Mouse (Mus musculus): ENCODE results near the gene Crls1. TPM values are rescaled to one million over a fixed set of nuclear protein-coding genes. Genes with fewer than 3 reads are reported as not detected.

Crls1 gene
- 11.2 and 16.5 TPM in 2 replicates for polyA plus RNA-seq (2015; fragmentation: Nextera tagmentation; extraction: Ambion mirVana)

GRCm38 (mm10) chr2:132846407-132847358 is at the start of gene Crls1:
Crls1 (plus strand) TSS chr2:132846666.
- no peaks in the 10 kb centered on the region for H3K9me3 ChIP-seq (replicated peaks)
- peaks cover 25% of the 10 kb centered on the region for H3K36me3 ChIP-seq
- H3K27ac ChIP-seq, result peak within 1 kb of the TSS; percentile 90
- peak; percentile 93 for ATAC-seq (replicated peaks; ENCODE audit: low FRiP score)
- no peaks in the 10 kb centered on the region for H3K27me3 ChIP-seq
- H3K4me1 ChIP-seq, result peaks cover 12% of the 10 kb centered on the region
- under 1% methylated on average over 95 of the region's 96 CpGs for WGBS
- H3K4me3 ChIP-seq (replicated peaks), result peak within 1 kb of the TSS; percentile 75
- peak within 1 kb of the TSS; percentile 88 for H3K9ac ChIP-seq
- H3K4me2 ChIP-seq, result peak within 1 kb of the TSS; percentile 79

- Histone ChIP-seq H3K4me1 (no peaks in the 10 kb centered on the region), H3K9me3 (replicated peaks) (peaks cover 4% of the 10 kb centered on the region; the same call in 1 of the 2 replicates), H3K27me3 (no peaks in the 10 kb centered on the region), H3K27ac (no peak overlapping the region), H3K9ac (no peak overlapping the region), H3K36me3 (peaks cover 51% of the 10 kb centered on the region), H3K4me3 (replicated peaks) (no peak overlapping the region), H3K4me2 (no peak overlapping the region)
- no peak for ATAC-seq (replicated peaks; ENCODE audit: low FRiP score)
- WGBS, result 89% methylated on average over 2 of the region's 2 CpGs
These were observed 43.5 kb upstream of the Crls1 start for GRCm38 (mm10) chr2:132802976-132803375.

GRCm38 (mm10) chr2:132815608-132816314 is 30.7 kb upstream of the Crls1 start, which contains the start of the genes Trmt6 and Mcm8:
Trmt6 (minus strand) TSS chr2:132816055.
Mcm8 (plus strand) TSS chr2:132816141.
- no peaks in the 10 kb centered on the region for H3K27me3 ChIP-seq
- no peaks in the 10 kb centered on the region for H3K9me3 ChIP-seq (replicated peaks)
- peak within 1 kb of the TSS; percentile 91 for H3K4me3 ChIP-seq (replicated peaks)
- H3K27ac ChIP-seq, result peak within 1 kb of the TSS; percentile 80
- H3K9ac ChIP-seq, result peak within 1 kb of the TSS; percentile 72
- peaks cover 18% of the 10 kb centered on the region for H3K4me1 ChIP-seq
- peak; percentile 100 for ATAC-seq (replicated peaks; ENCODE audit: low FRiP score)
- H3K36me3 ChIP-seq, result peaks cover 34% of the 10 kb centered on the region
- under 1% methylated on average over 59 of the region's 59 CpGs for WGBS
- peak within 1 kb of the TSS; percentile 84 for H3K4me2 ChIP-seq

GRCm38 (mm10) chr2:132841071-132841470 is 5.4 kb upstream of the Crls1 start:
- no peaks in the 10 kb centered on the region for H3K4me1 ChIP-seq
- no peak overlapping the region for H3K4me3 ChIP-seq (replicated peaks)
- WGBS, result 88% methylated on average over 4 of the region's 4 CpGs
- no peak overlapping the region for H3K9ac ChIP-seq
- no peaks in the 10 kb centered on the region for H3K9me3 ChIP-seq (replicated peaks)
- H3K4me2 ChIP-seq, result no peak overlapping the region
- H3K36me3 ChIP-seq, result peaks cover 44% of the 10 kb centered on the region
- no peak for ATAC-seq (replicated peaks; ENCODE audit: low FRiP score)
- H3K27me3 ChIP-seq, result no peaks in the 10 kb centered on the region
- no peak overlapping the region for H3K27ac ChIP-seq

- peak overlapping the region; percentile 79 for H3K4me2 ChIP-seq
- peaks cover 12% of the 10 kb centered on the region for H3K4me1 ChIP-seq
- H3K9me3 ChIP-seq (replicated peaks), result no peaks in the 10 kb centered on the region
- H3K27me3 ChIP-seq, result no peaks in the 10 kb centered on the region
- WGBS, result 13% methylated on average over 7 of the region's 7 CpGs
- peaks cover 33% of the 10 kb centered on the region for H3K36me3 ChIP-seq
- H3K4me3 ChIP-seq (replicated peaks), result peak overlapping the region; percentile 75
- H3K27ac ChIP-seq, result no peak overlapping the region
- H3K9ac ChIP-seq, result peak overlapping the region; percentile 88
- peak; percentile 30; the same call in 1 of the 2 replicates for ATAC-seq (replicated peaks; ENCODE audit: low FRiP score)
These were observed 1.1 kb downstream of the Crls1 start for GRCm38 (mm10) chr2:132847581-132847980.

- whole genome bisulfite sequencing, result 91% methylated on average over 4 of the region's 4 CpGs
- no peak overlapping the region for H3K27ac ChIP-seq
- H3K9ac ChIP-seq, result no peak overlapping the region
- no peak overlapping the region for H3K4me3 ChIP-seq (replicated peaks)
- no peak for ATAC-seq (replicated peaks; ENCODE audit: low FRiP score)
- peaks cover 34% of the 10 kb centered on the region for H3K36me3 ChIP-seq
- no peaks in the 10 kb centered on the region for H3K9me3 ChIP-seq (replicated peaks)
- no peaks in the 10 kb centered on the region for H3K27me3 ChIP-seq
- peaks cover 12% of the 10 kb centered on the region for H3K4me1 ChIP-seq
- peak overlapping the region; percentile 79; the same call in 1 of the 2 replicates for H3K4me2 ChIP-seq
These were observed 1.9 kb downstream of the Crls1 start for GRCm38 (mm10) chr2:132848361-132848760.

- Histone ChIP-seq H3K27ac (no peak overlapping the region), H3K9ac (no peak overlapping the region), H3K27me3 (no peaks in the 10 kb centered on the region), H3K4me1 (peaks cover 12% of the 10 kb centered on the region), H3K36me3 (peaks cover 37% of the 10 kb centered on the region), H3K4me3 (replicated peaks) (no peak overlapping the region), H3K9me3 (replicated peaks) (no peaks in the 10 kb centered on the region), H3K4me2 (no peak overlapping the region)
- WGBS, result 87% methylated on average over 6 of the region's 6 CpGs
- no peak for ATAC-seq (replicated peaks; ENCODE audit: low FRiP score)
These were observed 2.7 kb downstream of the Crls1 start for GRCm38 (mm10) chr2:132849141-132849540.

- Histone ChIP-seq H3K4me1 (peaks cover 3% of the 10 kb centered on the region), H3K27ac (no peak overlapping the region), H3K36me3 (peaks cover 36% of the 10 kb centered on the region), H3K9me3 (replicated peaks) (no peaks in the 10 kb centered on the region), H3K4me2 (no peak overlapping the region), H3K27me3 (no peaks in the 10 kb centered on the region), H3K4me3 (replicated peaks) (no peak overlapping the region), H3K9ac (no peak overlapping the region)
- no peak for ATAC-seq (replicated peaks; ENCODE audit: low FRiP score)
- 90% methylated on average over 1 of the region's 1 CpGs for WGBS
These were observed 6.6 kb downstream of the Crls1 start for GRCm38 (mm10) chr2:132853051-132853450.

GRCm38 (mm10) chr2:132856333-132856732 is 9.9 kb downstream of the Crls1 start:
- H3K9me3 ChIP-seq (replicated peaks), result no peaks in the 10 kb centered on the region
- ATAC-seq (replicated peaks; ENCODE audit: low FRiP score), result no peak
- 84% methylated on average over 5 of the region's 5 CpGs for WGBS
- H3K4me2 ChIP-seq, result no peak overlapping the region
- H3K9ac ChIP-seq, result no peak overlapping the region
- no peak overlapping the region for H3K4me3 ChIP-seq (replicated peaks)
- peaks cover 26% of the 10 kb centered on the region for H3K36me3 ChIP-seq
- no peaks in the 10 kb centered on the region for H3K27me3 ChIP-seq
- no peak overlapping the region for H3K27ac ChIP-seq
- no peaks in the 10 kb centered on the region for H3K4me1 ChIP-seq

GRCm38 (mm10) chr2:132860435-132860834 is 14.0 kb downstream of the Crls1 start:
- ATAC-seq (replicated peaks; ENCODE audit: low FRiP score), result no peak
- H3K4me2 ChIP-seq, result no peak overlapping the region
- H3K9ac ChIP-seq, result no peak overlapping the region
- no peaks in the 10 kb centered on the region for H3K27me3 ChIP-seq
- H3K4me3 ChIP-seq (replicated peaks), result no peak overlapping the region
- H3K4me1 ChIP-seq, result no peaks in the 10 kb centered on the region
- peaks cover 18% of the 10 kb centered on the region for H3K36me3 ChIP-seq
- no peaks in the 10 kb centered on the region for H3K9me3 ChIP-seq (replicated peaks)
- no peak overlapping the region for H3K27ac ChIP-seq

GRCm38 (mm10) chr2:132861456-132861855 is 15.0 kb downstream of the Crls1 start:
- Histone ChIP-seq H3K9me3 (replicated peaks) (no peaks in the 10 kb centered on the region), H3K36me3 (peaks cover 25% of the 10 kb centered on the region), H3K4me3 (replicated peaks) (no peak overlapping the region), H3K4me2 (no peak overlapping the region), H3K27me3 (no peaks in the 10 kb centered on the region), H3K4me1 (no peaks in the 10 kb centered on the region), H3K27ac (no peak overlapping the region), H3K9ac (no peak overlapping the region)
- WGBS, result 90% methylated on average over 2 of the region's 2 CpGs
- no peak for ATAC-seq (replicated peaks; ENCODE audit: low FRiP score)

GRCm38 (mm10) chr2:132863325-132863724 is 16.9 kb downstream of the Crls1 start:
- H3K9me3 ChIP-seq (replicated peaks), result no peaks in the 10 kb centered on the region
- H3K4me3 ChIP-seq (replicated peaks), result no peak overlapping the region
- no peak for ATAC-seq (replicated peaks; ENCODE audit: low FRiP score)
- 90% methylated on average over 2 of the region's 2 CpGs for WGBS
- no peak overlapping the region for H3K27ac ChIP-seq
- H3K9ac ChIP-seq, result no peak overlapping the region
- H3K4me2 ChIP-seq, result no peak overlapping the region
- no peaks in the 10 kb centered on the region for H3K27me3 ChIP-seq
- no peaks in the 10 kb centered on the region for H3K4me1 ChIP-seq
- H3K36me3 ChIP-seq, result peaks cover 35% of the 10 kb centered on the region

Data from kidney, embryonic 15.5 days (tissue).